Mouse (Mus musculus): ENCODE results near the gene Cadps2. TPM values are rescaled to one million over a fixed set of nuclear protein-coding genes. Genes with fewer than 3 reads are reported as not detected.

Cadps2 gene
- polyA plus RNA-seq, 1 experiment, result 5.0 TPM

- Histone ChIP-seq H3K4me3 (ENCODE audit: insufficient read depth, low read depth, low read length) (no peak overlapping the region), H3K36me3 (ENCODE audit: control insufficient read depth, insufficient read depth, low read length) (no peaks in the 10 kb centered on the region), H3K27me3 (replicated peaks; ENCODE audit: control insufficient read depth, insufficient read depth, low read length) (peaks cover 14% of the 10 kb centered on the region), H3K27ac (ENCODE audit: insufficient read depth, low read depth, low read length) (no peak overlapping the region), H3K4me1 (ENCODE audit: control insufficient read depth, insufficient read depth, low read length) (no peaks in the 10 kb centered on the region)
- DNase-seq, result no peak
- WGBS, result 3% methylated on average over 23 of the region's 23 CpGs
- no peak for TF ChIP-seq CTCF (conservative IDR thresholded peaks at IDR 0.05; ENCODE audit: insufficient read depth, insufficient read length, low read depth, low read length)
- TF ChIP-seq POLR2A (IDR thresholded peaks at IDR 0.05; ENCODE audit: low read depth, low read length), result no peak
Measured at GRCm38 (mm10) chr6:23246790-23247511, 592.3 kb downstream of the Cadps2 start.

GRCm38 (mm10) chr6:23246061-23246789, 593.0 kb downstream of the Cadps2 start:
- WGBS, result 8% methylated on average over 17 of the region's 17 CpGs
- peaks cover 14% of the 10 kb centered on the region for H3K27me3 ChIP-seq (replicated peaks; ENCODE audit: control insufficient read depth, insufficient read depth, low read length)
- TF ChIP-seq POLR2A (IDR thresholded peaks at IDR 0.05; ENCODE audit: low read depth, low read length) (no peak), CTCF (conservative IDR thresholded peaks at IDR 0.05; ENCODE audit: insufficient read depth, insufficient read length, low read depth, low read length) (no peak)
- no peaks in the 10 kb centered on the region for H3K36me3 ChIP-seq (ENCODE audit: control insufficient read depth, insufficient read depth, low read length)
- no peak overlapping the region for H3K27ac ChIP-seq (ENCODE audit: insufficient read depth, low read depth, low read length)
- H3K4me3 ChIP-seq (ENCODE audit: insufficient read depth, low read depth, low read length), result no peak overlapping the region
- DNase-seq, result no peak
- no peaks in the 10 kb centered on the region for H3K4me1 ChIP-seq (ENCODE audit: control insufficient read depth, insufficient read depth, low read length)

GRCm38 (mm10) chr6:23245545-23246011, 593.6 kb downstream of the Cadps2 start:
- H3K4me3 ChIP-seq (ENCODE audit: insufficient read depth, low read depth, low read length), result no peak overlapping the region
- WGBS, result 6% methylated on average over 23 of the region's 23 CpGs
- peaks cover 13% of the 10 kb centered on the region for H3K27me3 ChIP-seq (replicated peaks; ENCODE audit: control insufficient read depth, insufficient read depth, low read length)
- no peak for DNase-seq
- no peak for TF ChIP-seq POLR2A (IDR thresholded peaks at IDR 0.05; ENCODE audit: low read depth, low read length)
- no peak for TF ChIP-seq CTCF (conservative IDR thresholded peaks at IDR 0.05; ENCODE audit: insufficient read depth, insufficient read length, low read depth, low read length)
- no peaks in the 10 kb centered on the region for H3K36me3 ChIP-seq (ENCODE audit: control insufficient read depth, insufficient read depth, low read length)
- H3K27ac ChIP-seq (ENCODE audit: insufficient read depth, low read depth, low read length), result no peak overlapping the region
- no peaks in the 10 kb centered on the region for H3K4me1 ChIP-seq (ENCODE audit: control insufficient read depth, insufficient read depth, low read length)

GRCm38 (mm10) chr6:23245121-23245520, 594.1 kb downstream of the Cadps2 start:
- no peak overlapping the region for H3K4me3 ChIP-seq (ENCODE audit: insufficient read depth, low read depth, low read length)
- peaks cover 13% of the 10 kb centered on the region for H3K27me3 ChIP-seq (replicated peaks; ENCODE audit: control insufficient read depth, insufficient read depth, low read length)
- no peaks in the 10 kb centered on the region for H3K36me3 ChIP-seq (ENCODE audit: control insufficient read depth, insufficient read depth, low read length)
- H3K27ac ChIP-seq (ENCODE audit: insufficient read depth, low read depth, low read length), result no peak overlapping the region
- no peaks in the 10 kb centered on the region for H3K4me1 ChIP-seq (ENCODE audit: control insufficient read depth, insufficient read depth, low read length)
- TF ChIP-seq CTCF (conservative IDR thresholded peaks at IDR 0.05; ENCODE audit: insufficient read depth, insufficient read length, low read depth, low read length) (no peak), POLR2A (IDR thresholded peaks at IDR 0.05; ENCODE audit: low read depth, low read length) (no peak)
- no peak for DNase-seq
- WGBS, result 15% methylated on average over 9 of the region's 9 CpGs

DNA sequence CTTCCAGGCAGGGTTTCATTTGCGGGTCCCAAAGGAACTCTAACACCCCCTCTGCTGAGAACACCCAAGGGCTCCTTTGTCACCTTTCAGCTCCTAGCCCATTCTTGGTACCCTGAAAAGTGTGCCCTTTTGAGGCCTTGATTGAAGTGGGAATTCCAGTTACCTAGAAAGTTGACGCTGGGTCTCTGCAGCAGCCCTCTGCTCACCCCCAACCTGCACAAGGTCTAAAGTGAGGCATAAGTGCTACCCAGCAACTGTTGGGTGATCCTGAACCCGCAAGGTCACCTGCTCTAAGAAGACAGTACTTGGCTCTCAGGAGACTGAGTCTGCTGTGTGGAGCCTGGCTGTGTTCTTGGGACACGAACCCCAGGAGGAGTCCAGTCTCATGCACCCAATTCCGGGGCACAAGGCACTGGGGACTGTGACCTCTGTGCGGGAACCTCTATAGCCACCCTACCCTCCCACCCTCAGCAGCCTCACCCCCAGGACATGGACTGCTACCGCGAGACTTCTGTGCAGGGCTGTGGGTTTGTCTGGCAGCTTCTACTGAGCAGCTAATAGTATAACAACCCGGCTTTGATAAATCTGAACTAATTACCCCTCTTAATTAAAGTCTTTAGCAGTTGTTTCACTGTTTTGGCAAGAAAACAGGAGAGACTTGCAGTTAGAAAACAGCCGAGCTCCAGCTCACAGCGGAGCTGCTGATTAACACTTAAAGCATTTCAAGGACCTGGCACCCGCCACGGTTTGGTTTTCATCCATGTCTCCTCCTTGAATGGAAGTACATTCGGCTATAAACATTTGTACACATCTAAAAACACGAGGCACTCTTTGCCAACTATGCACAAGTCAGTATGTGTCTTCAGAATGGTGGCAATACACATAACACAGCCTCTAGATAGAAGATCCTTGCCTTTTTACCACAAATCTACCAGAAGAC, 595.1 kb downstream of the Cadps2 start:
- no peak overlapping the region for H3K27ac ChIP-seq (ENCODE audit: insufficient read depth, low read depth, low read length)
- DNase-seq, result no peak
- 2% methylated on average over 15 of the region's 15 CpGs for WGBS
- H3K4me3 ChIP-seq (ENCODE audit: insufficient read depth, low read depth, low read length), result no peak overlapping the region
- TF ChIP-seq POLR2A (IDR thresholded peaks at IDR 0.05; ENCODE audit: low read depth, low read length), result no peak
- H3K27me3 ChIP-seq (replicated peaks; ENCODE audit: control insufficient read depth, insufficient read depth, low read length), result peaks cover 7% of the 10 kb centered on the region
- no peaks in the 10 kb centered on the region for H3K4me1 ChIP-seq (ENCODE audit: control insufficient read depth, insufficient read depth, low read length)
- no peaks in the 10 kb centered on the region for H3K36me3 ChIP-seq (ENCODE audit: control insufficient read depth, insufficient read depth, low read length)

Other genes with a start within 250 kb of the Cadps2 start
- gene Rnf133, start 189.1 kb downstream of the Cadps2 start, polyA plus RNA-seq (2012; rRNA removed), result not detected in 2 replicates
- gene Rnf148, start 184.3 kb downstream of the Cadps2 start, polyA plus RNA-seq (2012; rRNA removed), result 0.07 TPM in 1 of 2 replicates, not detected in the other
- gene Tas2r118, start 130.6 kb upstream of the Cadps2 start, polyA plus RNA-seq (2012; rRNA removed), result not detected in 2 replicates

All from kidney, adult 2 months (tissue).